Mouse (Mus musculus) neural tube, embryonic 13.5 days (tissue): ENCODE data around the gene Lamtor4. TPM values are rescaled to one million over a fixed set of nuclear protein-coding genes. Genes with fewer than 3 reads are reported as not detected.

Experiments
- ATAC-seq: fragments of 200-750 bp; cut with Nextera tagmentation; 2 replicates; pipeline ENCODE4 v1.8.0; 2017; ENCODE audit warnings: low read depth, mild to moderate bottlenecking, moderate TSS enrichment, moderate library complexity
- H3K27ac ChIP-seq: fragments of 300-500 bp; sonication (generic); replicated peaks from 2 replicates; pipeline ENCODE4 v1.5.1; 2015; ENCODE audit warnings: moderate library complexity, mild to moderate bottlenecking, inconsistent platforms
- H3K27me3 ChIP-seq: fragments of 300-500 bp; sonication (generic); 2 replicates; pipeline ENCODE4 v1.6.1; 2015; ENCODE audit warnings: mild to moderate bottlenecking, inconsistent platforms
- H3K36me3 ChIP-seq: fragments of 300-500 bp; sonication (generic); 2 replicates; pipeline ENCODE4 v1.6.1; 2015; ENCODE audit warnings: mild to moderate bottlenecking, inconsistent platforms
- H3K4me1 ChIP-seq: fragments of 300-500 bp; sonication (generic); replicated peaks from 2 replicates; pipeline ENCODE4 v1.6.1; 2015; ENCODE audit warnings: inconsistent platforms
- H3K4me2 ChIP-seq: fragments of 300-500 bp; sonication (generic); 2 replicates; pipeline ENCODE4 v1.6.1; 2015; ENCODE audit warnings: inconsistent platforms, mild to moderate bottlenecking, moderate library complexity
- H3K4me3 ChIP-seq: fragments of 300-500 bp; sonication (generic); 2 replicates; pipeline ENCODE4 v1.5.1; 2015; ENCODE audit warnings: mild to moderate bottlenecking, inconsistent platforms
- H3K9ac ChIP-seq: fragments of 300-500 bp; sonication (generic); 2 replicates; pipeline ENCODE4 v1.6.1; 2015; ENCODE audit warnings: moderate library complexity, mild to moderate bottlenecking, inconsistent platforms
- H3K9me3 ChIP-seq: fragments of 300-500 bp; sonication (generic); 2 replicates; pipeline ENCODE4 v1.6.1; 2016; ENCODE audit warnings: inconsistent platforms
- WGBS: fragments of 180-500 bp; shearing (Covaris S2); methylation state at CpG from one replicate; pipeline ENCODE4 v1.1.7; 2015; 5-methylcytosine and 5-hydroxymethylcytosine counted together
- polyA plus RNA-seq: library from polyadenylated mRNA; unstranded; fragments of >200 nt; fragmentation: Nextera tagmentation; extraction: Ambion mirVana; gene quantifications from 2 replicates; pipeline ENCODE4 v1.2.1, GENCODE M21; 2015

Lamtor4 gene
- polyA plus RNA-seq, 1 experiment from 2014 or later = 94.5 TPM

GRCm38 (mm10) chr5:138234224-138234623, 21.1 kb upstream of the Lamtor4 start:
- H3K27ac ChIP-seq = no peak overlapping the region
- no peaks in the 10 kb centered on the region for H3K36me3 ChIP-seq
- no peaks in the 10 kb centered on the region for H3K9me3 ChIP-seq
- H3K9ac ChIP-seq = no peak overlapping the region
- H3K4me2 ChIP-seq = no peak overlapping the region
- H3K4me3 ChIP-seq = no peak overlapping the region
- no peaks in the 10 kb centered on the region for H3K27me3 ChIP-seq
- H3K4me1 ChIP-seq = no peaks in the 10 kb centered on the region
- no peak for ATAC-seq

- Histone ChIP-seq H3K4me3 (no peak overlapping the region), H3K36me3 (no peaks in the 10 kb centered on the region), H3K27ac (no peak overlapping the region), H3K4me1 (no peaks in the 10 kb centered on the region), H3K9me3 (no peaks in the 10 kb centered on the region), H3K27me3 (no peaks in the 10 kb centered on the region), H3K4me2 (no peak overlapping the region), H3K9ac (no peak overlapping the region)
- WGBS = 24% methylated on average over 2 of the region's 2 CpGs
- ATAC-seq = no peak
Measured at GRCm38 (mm10) chr5:138241511-138241910, 13.8 kb upstream of the Lamtor4 start.

- no peak overlapping the region for H3K4me2 ChIP-seq
- WGBS = 82% methylated on average over 12 of the region's 12 CpGs
- peaks cover 9% of the 10 kb centered on the region for H3K4me1 ChIP-seq
- H3K27me3 ChIP-seq = no peaks in the 10 kb centered on the region
- no peak overlapping the region for H3K9ac ChIP-seq
- no peak overlapping the region for H3K4me3 ChIP-seq
- H3K27ac ChIP-seq = no peak overlapping the region
- H3K36me3 ChIP-seq = no peaks in the 10 kb centered on the region
- ATAC-seq = no peak
- no peaks in the 10 kb centered on the region for H3K9me3 ChIP-seq
Measured at GRCm38 (mm10) chr5:138251144-138251543, 4.1 kb upstream of the Lamtor4 start.

GRCm38 (mm10) chr5:138253061-138253460, 2.2 kb upstream of the Lamtor4 start:
- WGBS = 93% methylated on average over 3 of the region's 3 CpGs
- peaks cover 18% of the 10 kb centered on the region for H3K4me1 ChIP-seq
- ATAC-seq = no peak

GRCm38 (mm10) chr5:138256094-138256467, 799 bp downstream of the Lamtor4 start:
- WGBS = 23% methylated on average over 7 of the region's 7 CpGs
- no peak; the same call in 1 of the 2 replicates for ATAC-seq

More at GRCm38 (mm10) chr5:138253061-138253460, 2.2 kb upstream of the Lamtor4 start:
- Histone ChIP-seq H3K4me2 (no peak overlapping the region), H3K27ac (no peak overlapping the region), H3K36me3 (peaks cover 5% of the 10 kb centered on the region; the same call in 1 of the 2 replicates), H3K4me3 (no peak overlapping the region), H3K9ac (no peak overlapping the region), H3K27me3 (no peaks in the 10 kb centered on the region), H3K9me3 (no peaks in the 10 kb centered on the region)

GRCm38 (mm10) chr5:138256966-138257584, 1.8 kb downstream of the Lamtor4 start:
- Histone ChIP-seq H3K4me2 (peak overlapping the region; percentile 77), H3K36me3 (peaks cover 45% of the 10 kb centered on the region), H3K27ac (no peak overlapping the region), H3K4me1 (peaks cover 43% of the 10 kb centered on the region), H3K9ac (no peak overlapping the region), H3K27me3 (no peaks in the 10 kb centered on the region), H3K4me3 (no peak overlapping the region; the same call in 1 of the 2 replicates), H3K9me3 (no peaks in the 10 kb centered on the region)
- no peak for ATAC-seq
- WGBS = 90% methylated on average over 10 of the region's 10 CpGs

More at GRCm38 (mm10) chr5:138256094-138256467, 799 bp downstream of the Lamtor4 start:
- Histone ChIP-seq H3K4me1 (peaks cover 35% of the 10 kb centered on the region), H3K9ac (peak overlapping the region; percentile 81), H3K27me3 (no peaks in the 10 kb centered on the region), H3K9me3 (no peaks in the 10 kb centered on the region), H3K36me3 (peaks cover 35% of the 10 kb centered on the region), H3K27ac (peak overlapping the region; percentile 85), H3K4me3 (peak overlapping the region; percentile 65), H3K4me2 (peak overlapping the region; percentile 77)

- Histone ChIP-seq H3K36me3 (peaks cover 47% of the 10 kb centered on the region), H3K27ac (no peak overlapping the region), H3K4me2 (no peak overlapping the region), H3K9me3 (no peaks in the 10 kb centered on the region), H3K9ac (no peak overlapping the region), H3K4me3 (no peak overlapping the region), H3K4me1 (peaks cover 48% of the 10 kb centered on the region), H3K27me3 (no peaks in the 10 kb centered on the region)
- WGBS = 97% methylated on average over 4 of the region's 4 CpGs
- no peak for ATAC-seq
Measured at GRCm38 (mm10) chr5:138257585-138257978, 2.3 kb downstream of the Lamtor4 start.

GRCm38 (mm10) chr5:138258078-138258477, 2.8 kb downstream of the Lamtor4 start:
- ATAC-seq = no peak
- no peak overlapping the region for H3K27ac ChIP-seq
- H3K4me3 ChIP-seq = no peak overlapping the region
- H3K27me3 ChIP-seq = no peaks in the 10 kb centered on the region
- no peak overlapping the region for H3K9ac ChIP-seq
- peaks cover 47% of the 10 kb centered on the region for H3K36me3 ChIP-seq
- no peak overlapping the region for H3K4me2 ChIP-seq
- WGBS = 81% methylated on average over 3 of the region's 3 CpGs
- H3K4me1 ChIP-seq = peaks cover 53% of the 10 kb centered on the region
- H3K9me3 ChIP-seq = no peaks in the 10 kb centered on the region

- no peak overlapping the region for H3K27ac ChIP-seq
- H3K4me2 ChIP-seq = no peak overlapping the region
- H3K36me3 ChIP-seq = peaks cover 47% of the 10 kb centered on the region
- 85% methylated on average over 6 of the region's 6 CpGs for WGBS
- H3K27me3 ChIP-seq = no peaks in the 10 kb centered on the region
- no peaks in the 10 kb centered on the region for H3K9me3 ChIP-seq
- no peak overlapping the region for H3K4me3 ChIP-seq
- no peak for ATAC-seq
- H3K4me1 ChIP-seq = peaks cover 55% of the 10 kb centered on the region
- no peak overlapping the region for H3K9ac ChIP-seq
Measured at GRCm38 (mm10) chr5:138258542-138258941, 3.3 kb downstream of the Lamtor4 start.

- H3K9me3 ChIP-seq = no peaks in the 10 kb centered on the region
- H3K27ac ChIP-seq = no peak overlapping the region
- peaks cover 55% of the 10 kb centered on the region for H3K4me1 ChIP-seq
- H3K9ac ChIP-seq = no peak overlapping the region
- H3K36me3 ChIP-seq = peaks cover 47% of the 10 kb centered on the region
- ATAC-seq = no peak
- no peak overlapping the region for H3K4me2 ChIP-seq
- H3K27me3 ChIP-seq = no peaks in the 10 kb centered on the region
- no peak overlapping the region for H3K4me3 ChIP-seq
- WGBS = 43% methylated on average over 7 of the region's 7 CpGs
Measured at GRCm38 (mm10) chr5:138258993-138259392, 3.7 kb downstream of the Lamtor4 start.

- Histone ChIP-seq H3K27ac (no peak overlapping the region), H3K4me3 (no peak overlapping the region), H3K9ac (no peak overlapping the region), H3K4me1 (peaks cover 59% of the 10 kb centered on the region), H3K36me3 (peaks cover 47% of the 10 kb centered on the region), H3K27me3 (no peaks in the 10 kb centered on the region), H3K4me2 (no peak overlapping the region), H3K9me3 (no peaks in the 10 kb centered on the region)
- ATAC-seq = no peak
- 82% methylated on average over 10 of the region's 10 CpGs for WGBS
Measured at GRCm38 (mm10) chr5:138260051-138260450, 4.8 kb downstream of the Lamtor4 start.

GRCm38 (mm10) chr5:138260834-138261233, 5.6 kb downstream of the Lamtor4 start:
- no peak for ATAC-seq
- no peaks in the 10 kb centered on the region for H3K9me3 ChIP-seq
- peaks cover 61% of the 10 kb centered on the region for H3K4me1 ChIP-seq
- WGBS = 93% methylated on average over 11 of the region's 11 CpGs
- no peaks in the 10 kb centered on the region for H3K27me3 ChIP-seq
- H3K36me3 ChIP-seq = peaks cover 51% of the 10 kb centered on the region
- H3K27ac ChIP-seq = no peak overlapping the region
- no peak overlapping the region for H3K9ac ChIP-seq
- H3K4me3 ChIP-seq = no peak overlapping the region
- H3K4me2 ChIP-seq = no peak overlapping the region

- Histone ChIP-seq H3K9me3 (no peaks in the 10 kb centered on the region), H3K27ac (no peak overlapping the region), H3K4me1 (peaks cover 51% of the 10 kb centered on the region), H3K4me2 (peak overlapping the region; percentile 96; the same call in 1 of the 2 replicates), H3K4me3 (peak overlapping the region; percentile 91), H3K9ac (peak overlapping the region; percentile 98), H3K36me3 (peaks cover 62% of the 10 kb centered on the region), H3K27me3 (no peaks in the 10 kb centered on the region)
- 85% methylated on average over 4 of the region's 4 CpGs for WGBS
- no peak for ATAC-seq
Measured at GRCm38 (mm10) chr5:138262001-138262400, 6.7 kb downstream of the Lamtor4 start.
